Mouse (Mus musculus) adrenal gland, postnatal 10 days (tissue): ENCODE results near the gene Ssr1. TPM values are rescaled to one million over a fixed set of nuclear protein-coding genes. Genes with fewer than 3 reads are reported as not detected.

ENCODE experiments used
- DNase-seq: peaks from one replicate; pipeline ENCODE4 v3.0.0; 2021; ENCODE audit warnings: mixed read lengths
- total RNA-seq, 2 experiments: library from RNA; stranded (reverse); gene quantifications; 2 replicates each; pipeline ENCODE4 v1.2.3; 2021

Ssr1 gene
- total RNA-seq, 2 experiments from 2014 or later: 117 to 134 TPM

- no peak for DNase-seq
These were observed 13.7 kb downstream of the Ssr1 start for GRCm38 (mm10) chr13:37980346-37980745.

- no peak for DNase-seq
These were observed 14.5 kb downstream of the Ssr1 start for GRCm38 (mm10) chr13:37979506-37979905.

- no peak for DNase-seq
These were observed 19.3 kb downstream of the Ssr1 start for GRCm38 (mm10) chr13:37974731-37975130.

- DNase-seq: no peak
These were observed 20.0 kb downstream of the Ssr1 start for GRCm38 (mm10) chr13:37974036-37974435.

GRCm38 (mm10) chr13:37970887-37971530, 23.0 kb downstream of the Ssr1 start:
- no peak for DNase-seq

GRCm38 (mm10) chr13:37969988-37970387, 24.0 kb downstream of the Ssr1 start:
- no peak for DNase-seq

GRCm38 (mm10) chr13:37969337-37969736, 24.7 kb downstream of the Ssr1 start:
- DNase-seq: peak; percentile 95

- DNase-seq: no peak
These were observed 26.5 kb downstream of the Ssr1 start for GRCm38 (mm10) chr13:37967565-37967964.

GRCm38 (mm10) chr13:37967052-37967437, 27.0 kb downstream of the Ssr1 start:
- DNase-seq: no peak

- no peak for DNase-seq
These were observed 27.6 kb downstream of the Ssr1 start for GRCm38 (mm10) chr13:37966256-37967051.

- DNase-seq: no peak
These were observed 28.7 kb downstream of the Ssr1 start for GRCm38 (mm10) chr13:37965126-37965914.

GRCm38 (mm10) chr13:37964128-37965087, 29.6 kb downstream of the Ssr1 start:
- DNase-seq: no peak

GRCm38 (mm10) chr13:37963354-37964007, 30.5 kb downstream of the Ssr1 start:
- peak; percentile 85 for DNase-seq

GRCm38 (mm10) chr13:37962541-37962940, 31.5 kb downstream of the Ssr1 start:
- no peak for DNase-seq

GRCm38 (mm10) chr13:37959936-37960335, 34.1 kb downstream of the Ssr1 start:
- DNase-seq: no peak

GRCm38 (mm10) chr13:37959239-37959907, 34.6 kb downstream of the Ssr1 start:
- DNase-seq: no peak

GRCm38 (mm10) chr13:37958498-37959238, 35.3 kb downstream of the Ssr1 start:
- no peak for DNase-seq

- no peak for DNase-seq
These were observed 39.7 kb downstream of the Ssr1 start for GRCm38 (mm10) chr13:37954318-37954717.

GRCm38 (mm10) chr13:37952981-37953380, 41.0 kb downstream of the Ssr1 start:
- no peak for DNase-seq

GRCm38 (mm10) chr13:37946734-37947133, 47.3 kb downstream of the Ssr1 start:
- DNase-seq: peak; percentile 90
